Mouse (Mus musculus): ENCODE data around the gene Oser1. TPM values are rescaled to one million over a fixed set of nuclear protein-coding genes. Genes with fewer than 3 reads are reported as not detected.

Gene Oser1
- total RNA-seq (2021) (10 to 100 TPM; 19.6 to 21.2 TPM), polyA plus RNA-seq (2012; rRNA removed) (9.7 and 16.4 TPM in 2 replicates)
- long read RNA-seq, transcript Oser1-201 (4 exons, 1,620 nt) = major isoform, 37 of 38 reads
- long read RNA-seq, partial matches to known transcripts = 0 of 38 reads
- long read RNA-seq, other reads (novel, unspliced or antisense) = 1 of 38 reads

DNA sequence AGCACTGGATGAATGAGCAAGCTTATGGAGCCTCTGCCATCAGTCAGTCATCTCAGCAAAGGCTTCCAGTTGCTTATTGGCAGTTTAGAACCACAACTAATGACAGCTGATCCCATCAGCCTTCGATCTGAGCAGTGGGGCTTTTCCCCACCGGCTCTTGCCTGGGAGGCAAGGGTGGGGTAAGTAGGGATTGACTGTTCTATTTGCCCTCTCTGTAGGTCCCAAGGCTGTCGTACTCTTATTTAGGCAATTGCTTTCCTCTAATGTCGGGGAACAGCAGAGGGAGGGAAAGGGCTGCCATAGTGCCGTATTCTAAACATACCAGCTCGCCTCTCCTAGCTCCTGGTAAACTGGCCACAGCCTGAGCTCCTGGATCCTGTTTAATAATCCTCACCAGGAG, at the start of gene Oser1:
Oser1 (minus strand) TSS at position 101 of the 400 bp plus-strand sequence.
- no peak for TF ChIP-seq EP300 (IDR thresholded peaks at IDR 0.05; ENCODE audit: insufficient read depth, low read depth, low read length)
- TF ChIP-seq CTCF (IDR thresholded peaks at IDR 0.05) = no peak
- WGBS = 85% methylated on average over 6 of the region's 6 CpGs
- intact Hi-C loops (cut with DNase I) = no loop called here
- H3K27me3 ChIP-seq (ENCODE audit: control insufficient read depth, insufficient read depth, low read length) = no peaks in the 10 kb centered on the region
- no peak for DNase-seq
- no peak within 1 kb of the TSS for H3K27ac ChIP-seq
- H3K79me2 ChIP-seq (replicated peaks; ENCODE audit: control insufficient read depth, insufficient read depth, low read length) = peaks cover 3% of the 10 kb centered on the region; the same call in 1 of the 2 replicates
- peaks cover 5% of the 10 kb centered on the region for H3K4me1 ChIP-seq (ENCODE audit: control insufficient read depth, insufficient read depth, low read length)
- peaks cover 4% of the 10 kb centered on the region; the same call in 1 of the 2 replicates for H3K36me3 ChIP-seq (ENCODE audit: control insufficient read depth, insufficient read depth, low read length)
- H3K4me3 ChIP-seq = no peak within 1 kb of the TSS
- no peak within 1 kb of the TSS for H3K9ac ChIP-seq (ENCODE audit: low read depth, low read length)

DNA sequence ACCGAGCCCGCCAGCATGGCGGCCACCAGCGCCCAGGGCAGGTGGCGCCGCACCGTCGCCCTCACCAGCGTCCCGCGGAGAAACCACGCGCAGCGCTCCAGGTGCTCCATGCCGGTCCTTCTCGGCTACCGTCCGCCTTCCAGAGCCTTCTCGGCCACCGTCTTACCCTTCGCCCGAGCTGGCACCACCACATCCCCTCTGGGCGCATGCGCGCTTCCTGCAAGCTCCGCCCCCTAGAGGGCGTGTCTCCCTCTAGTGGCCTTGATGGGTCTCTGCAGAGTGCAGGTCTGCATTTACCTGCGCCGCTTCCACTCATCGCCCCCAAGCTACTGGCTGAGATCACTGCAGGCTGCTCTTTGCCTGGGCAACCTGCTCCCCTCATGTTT, 48.0 kb upstream of the Oser1 start, which contains the start of gene Fitm2:
Fitm2 (minus strand) TSS at position 164 of the 386 bp plus-strand sequence.
- H3K27me3 ChIP-seq (ENCODE audit: control insufficient read depth, insufficient read depth, low read length) = no peaks in the 10 kb centered on the region
- peak within 1 kb of the TSS; percentile 98 for H3K27ac ChIP-seq
- no peaks in the 10 kb centered on the region; the same call in 1 of the 2 replicates for H3K4me1 ChIP-seq (ENCODE audit: control insufficient read depth, insufficient read depth, low read length)
- peak; percentile 99 for TF ChIP-seq CTCF (IDR thresholded peaks at IDR 0.05)
- TF ChIP-seq EP300 (IDR thresholded peaks at IDR 0.05; ENCODE audit: insufficient read depth, low read depth, low read length) = peak; percentile 88
- peak; percentile 73 for TF ChIP-seq POLR2A (IDR thresholded peaks at IDR 0.05; ENCODE audit: insufficient read depth, low read depth, low read length)
- intact Hi-C loops (cut with DNase I) = loop anchor here (2.0 kb wide), 2 partner anchors 20 to 52 kb away; no protein-coding TSS in a partner anchor
- peak within 1 kb of the TSS; percentile 79 for H3K4me3 ChIP-seq
- H3K36me3 ChIP-seq (ENCODE audit: control insufficient read depth, insufficient read depth, low read length) = peaks cover 8% of the 10 kb centered on the region
- DNase-seq = peak; percentile 94 to 96
- peak within 1 kb of the TSS; percentile 91 for H3K9ac ChIP-seq (ENCODE audit: low read depth, low read length)
- H3K79me2 ChIP-seq (replicated peaks; ENCODE audit: control insufficient read depth, insufficient read depth, low read length) = 0 out of 2 replicates have a peak, but pooled peaks cover 1% of the 10 kb centered on the region
- under 1% methylated on average over 30 of the region's 30 CpGs for WGBS

DNA sequence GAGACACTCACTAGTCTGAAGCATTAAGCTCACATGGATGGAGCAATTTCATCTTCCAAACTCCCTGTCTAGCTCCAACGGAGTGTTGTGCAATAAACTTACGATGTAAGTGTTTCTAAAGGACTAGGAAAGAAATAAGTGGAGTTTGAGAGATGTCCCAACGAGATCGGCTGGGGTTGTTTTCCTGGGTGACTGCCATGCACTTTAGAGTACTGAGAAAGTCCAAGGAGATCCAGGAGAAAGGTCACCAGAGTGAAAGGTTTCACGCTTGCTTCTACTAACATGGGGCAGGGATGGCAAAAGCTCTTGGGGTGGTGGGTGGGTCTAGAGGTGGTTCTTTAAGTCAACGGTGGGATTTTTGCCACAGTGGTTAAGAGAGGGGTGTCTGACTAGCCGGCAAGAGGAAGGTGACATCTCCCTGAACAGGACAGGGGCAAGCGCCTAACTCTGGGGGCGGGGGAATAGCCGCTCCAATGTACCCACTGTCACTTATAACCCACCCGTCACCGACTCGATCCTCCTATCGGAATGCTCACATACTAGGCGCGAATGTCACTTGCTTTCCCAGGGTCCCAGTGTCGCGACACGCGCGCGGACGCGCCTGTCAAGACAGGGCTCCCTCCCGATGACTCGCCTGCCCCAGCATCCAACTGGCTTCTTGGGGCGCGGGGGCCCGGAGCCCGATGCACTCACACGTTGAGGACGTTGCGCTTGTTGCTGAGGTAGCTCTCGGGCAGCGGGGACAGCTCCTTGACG, 47.4 kb upstream of the Oser1 start:
- 2% methylated on average over 36 of the region's 36 CpGs for WGBS
- H3K4me1 ChIP-seq (ENCODE audit: control insufficient read depth, insufficient read depth, low read length) = no peaks in the 10 kb centered on the region; the same call in 1 of the 2 replicates
- 0 out of 2 replicates have a peak, but pooled peaks cover 1% of the 10 kb centered on the region for H3K79me2 ChIP-seq (replicated peaks; ENCODE audit: control insufficient read depth, insufficient read depth, low read length)
- TF ChIP-seq EP300 (IDR thresholded peaks at IDR 0.05; ENCODE audit: insufficient read depth, low read depth, low read length) = no peak
- no peak for TF ChIP-seq POLR2A (IDR thresholded peaks at IDR 0.05; ENCODE audit: insufficient read depth, low read depth, low read length)
- TF ChIP-seq CTCF (IDR thresholded peaks at IDR 0.05) = no peak
- no peaks in the 10 kb centered on the region for H3K27me3 ChIP-seq (ENCODE audit: control insufficient read depth, insufficient read depth, low read length)
- H3K27ac ChIP-seq = peak overlapping the region; percentile 98
- intact Hi-C loops (cut with DNase I) = loop anchor here (2.0 kb wide), 2 partner anchors 19 to 51 kb away; no protein-coding TSS in a partner anchor
- peak overlapping the region; percentile 91 for H3K9ac ChIP-seq (ENCODE audit: low read depth, low read length)
- peaks cover 8% of the 10 kb centered on the region for H3K36me3 ChIP-seq (ENCODE audit: control insufficient read depth, insufficient read depth, low read length)
- peak overlapping the region; percentile 79 for H3K4me3 ChIP-seq
- peak in 1 of 2 experiments; percentile 41 for DNase-seq

DNA sequence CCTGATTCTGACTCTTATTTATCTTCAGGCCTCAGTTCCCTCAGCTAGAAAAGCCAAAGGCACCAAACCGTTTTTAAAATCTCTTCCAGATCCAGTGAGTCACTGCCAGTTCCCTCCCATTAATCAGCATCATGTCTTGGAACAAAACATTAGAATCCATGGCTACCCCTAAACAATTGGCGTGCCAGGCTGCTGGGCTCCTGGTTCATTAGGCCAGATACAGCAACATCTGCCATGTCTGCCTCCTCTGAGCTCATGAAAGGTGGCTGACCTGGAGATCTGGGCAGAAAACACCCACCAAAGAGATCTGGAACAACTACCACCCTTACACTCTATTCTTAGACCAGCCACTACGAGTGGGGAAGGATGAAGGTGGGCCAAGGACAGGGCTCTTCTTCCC, 46.6 kb upstream of the Oser1 start:
- Histone ChIP-seq H3K27me3 (ENCODE audit: control insufficient read depth, insufficient read depth, low read length) (no peaks in the 10 kb centered on the region), H3K27ac (peak overlapping the region; percentile 98), H3K4me3 (peak overlapping the region; percentile 79; the same call in 1 of the 2 replicates), H3K36me3 (ENCODE audit: control insufficient read depth, insufficient read depth, low read length) (peaks cover 8% of the 10 kb centered on the region), H3K4me1 (ENCODE audit: control insufficient read depth, insufficient read depth, low read length) (peaks cover 3% of the 10 kb centered on the region; the same call in 1 of the 2 replicates), H3K79me2 (replicated peaks; ENCODE audit: control insufficient read depth, insufficient read depth, low read length) (0 out of 2 replicates have a peak, but pooled peaks cover 1% of the 10 kb centered on the region), H3K9ac (ENCODE audit: low read depth, low read length) (peak overlapping the region; percentile 91; the same call in 1 of the 2 replicates)
- peak; percentile 44 to 75 for DNase-seq
- WGBS = 43% methylated on average over 3 of the region's 3 CpGs
- intact Hi-C loops (cut with DNase I) = no loop called here
- TF ChIP-seq POLR2A (IDR thresholded peaks at IDR 0.05; ENCODE audit: insufficient read depth, low read depth, low read length) = no peak
- peak; percentile 61; the same call in 1 of the 2 replicates for TF ChIP-seq EP300 (IDR thresholded peaks at IDR 0.05; ENCODE audit: insufficient read depth, low read depth, low read length)
- no peak for TF ChIP-seq CTCF (IDR thresholded peaks at IDR 0.05)

DNA sequence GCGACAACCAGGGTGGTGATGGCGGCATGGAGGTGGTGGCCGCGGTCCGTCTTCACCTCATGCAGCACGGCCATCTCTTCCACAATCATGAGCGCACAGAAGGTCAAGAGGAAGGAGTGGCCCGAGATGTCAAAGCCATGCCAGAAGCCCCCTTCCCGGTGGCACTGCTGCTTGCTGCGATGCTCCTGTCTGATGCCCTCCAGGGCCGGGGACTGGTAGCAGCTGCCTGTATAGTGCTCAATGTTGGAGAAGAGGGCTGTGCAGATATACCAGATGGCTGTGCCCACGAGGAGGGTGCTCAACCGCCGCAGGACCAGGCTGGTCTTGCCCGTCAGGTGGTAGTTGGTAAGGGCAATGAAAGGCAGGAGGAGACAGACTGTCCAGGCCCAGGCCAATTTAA, 45.2 kb upstream of the Oser1 start:
- H3K9ac ChIP-seq (ENCODE audit: low read depth, low read length) = no peak overlapping the region
- no peaks in the 10 kb centered on the region for H3K27me3 ChIP-seq (ENCODE audit: control insufficient read depth, insufficient read depth, low read length)
- H3K4me1 ChIP-seq (ENCODE audit: control insufficient read depth, insufficient read depth, low read length) = peaks cover 3% of the 10 kb centered on the region; the same call in 1 of the 2 replicates
- no peak for TF ChIP-seq POLR2A (IDR thresholded peaks at IDR 0.05; ENCODE audit: insufficient read depth, low read depth, low read length)
- TF ChIP-seq EP300 (IDR thresholded peaks at IDR 0.05; ENCODE audit: insufficient read depth, low read depth, low read length) = no peak
- TF ChIP-seq CTCF (IDR thresholded peaks at IDR 0.05) = no peak
- no peak overlapping the region for H3K4me3 ChIP-seq
- H3K36me3 ChIP-seq (ENCODE audit: control insufficient read depth, insufficient read depth, low read length) = peaks cover 8% of the 10 kb centered on the region
- intact Hi-C loops (cut with DNase I) = no loop called here
- H3K27ac ChIP-seq = peak overlapping the region; percentile 98
- H3K79me2 ChIP-seq (replicated peaks; ENCODE audit: control insufficient read depth, insufficient read depth, low read length) = 0 out of 2 replicates have a peak, but pooled peaks cover 1% of the 10 kb centered on the region
- 92% methylated on average over 15 of the region's 15 CpGs for WGBS
- DNase-seq = peak in 1 of 2 experiments; percentile 27

Data from heart, adult 2 months (tissue).